Mouse (Mus musculus): ENCODE measurements at regions not wholly inside any gene's neighbourhood (a gene's known extent, or its start where the extent isn't known, plus 50 kb on each side); places are given as distances from the start of the nearest gene placed in this dataset.
"Not testable (repeated sequence)": the region's sequence is repeated elsewhere in the genome, so short reads cannot be mapped to it uniquely, and the experiment has no call there.

DNA sequence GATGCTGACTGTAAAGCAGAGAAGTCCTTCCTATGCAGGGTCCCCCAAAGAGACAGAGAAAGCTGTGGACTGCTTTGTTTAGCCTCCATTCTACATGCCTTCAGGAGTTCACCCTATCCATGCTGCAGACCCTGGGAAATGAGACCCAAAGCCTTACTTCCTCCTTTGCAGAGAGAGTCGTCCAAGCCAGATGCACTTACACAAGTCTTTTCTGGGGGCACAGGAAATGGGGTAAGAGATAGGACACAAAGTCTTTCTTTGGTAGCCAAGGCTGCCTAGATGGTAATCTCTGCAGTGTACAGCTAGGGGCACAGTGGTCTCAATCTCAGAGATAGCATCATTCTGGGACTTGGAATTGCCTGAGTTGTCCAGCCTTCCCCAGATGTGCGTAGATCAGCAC is 448.1 kb upstream of the Smim15 start:
- no peak for DNase-seq (ENCODE audit: extremely low spot score)

DNA sequence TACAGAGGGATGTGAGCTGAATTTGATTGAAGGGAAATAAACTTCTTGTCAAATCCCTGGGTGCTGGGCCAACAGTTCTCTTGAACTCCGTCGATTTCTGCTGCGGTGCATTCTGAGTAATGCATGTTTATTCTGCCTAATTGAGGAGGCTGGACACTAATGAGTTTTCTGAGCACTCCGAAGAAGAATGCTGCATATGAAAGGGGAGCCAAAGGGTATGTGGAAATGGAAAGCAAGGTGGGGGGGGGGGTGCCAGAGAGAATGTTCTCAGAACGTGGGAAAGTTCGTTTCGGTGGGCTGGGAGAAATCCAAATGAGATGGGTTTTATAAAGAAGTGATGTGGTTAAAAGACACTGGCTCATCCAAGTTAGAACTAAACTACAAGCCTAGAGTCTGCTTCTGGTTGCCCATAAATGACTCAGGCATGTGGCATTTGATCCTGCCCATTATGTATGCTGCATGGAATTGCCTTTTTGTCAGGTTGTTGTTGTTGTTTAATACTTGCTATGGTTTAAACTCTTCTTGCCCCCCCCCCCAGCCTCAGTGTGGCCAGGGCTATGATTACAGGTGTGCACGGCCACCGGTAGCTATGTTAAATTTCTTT is 455.7 kb upstream of the Smim15 start:
- DNase-seq (ENCODE audit: extremely low spot score) = no peak

DNA sequence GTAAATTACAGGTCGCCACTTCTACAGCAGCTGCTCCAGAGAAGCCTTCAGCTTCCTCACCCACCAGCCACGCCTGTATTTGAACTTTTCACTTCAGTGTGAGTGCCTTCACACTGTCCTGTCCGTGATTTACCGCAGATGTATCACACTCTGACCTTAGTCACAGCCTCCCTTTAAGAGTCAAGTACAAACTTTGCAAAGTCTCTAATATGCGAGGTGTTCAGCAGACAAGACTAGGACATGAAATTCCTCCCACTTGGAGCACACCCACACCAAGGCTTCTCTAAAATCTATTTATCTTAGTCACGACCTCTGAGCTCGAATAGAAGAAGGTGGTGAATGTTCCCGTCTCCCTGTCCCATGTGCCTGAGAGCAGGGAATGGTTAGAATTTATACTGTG is 456.6 kb upstream of the Smim15 start:
- DNase-seq (ENCODE audit: extremely low spot score) = no peak

DNA sequence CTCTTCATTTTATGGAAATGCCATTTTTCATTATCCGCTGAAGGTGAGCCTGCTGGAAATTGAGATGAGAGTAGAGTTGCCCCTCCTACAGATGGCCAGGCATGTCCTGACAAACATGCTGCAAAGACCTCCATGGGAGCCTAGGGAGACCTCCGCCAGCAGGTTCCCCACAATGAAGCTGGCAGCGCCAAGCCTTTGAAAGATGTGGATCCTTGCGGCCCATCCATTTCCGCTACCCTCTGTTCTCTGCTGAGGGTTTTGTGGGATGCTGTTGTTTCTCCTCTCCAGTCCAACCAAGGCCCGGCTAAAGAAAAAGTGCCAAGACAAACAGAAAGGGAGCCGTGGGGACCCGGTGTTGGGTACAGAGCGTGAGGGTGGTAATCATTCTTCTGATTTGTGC is 458.3 kb upstream of the Smim15 start:
- DNase-seq (ENCODE audit: extremely low spot score) = no peak

DNA sequence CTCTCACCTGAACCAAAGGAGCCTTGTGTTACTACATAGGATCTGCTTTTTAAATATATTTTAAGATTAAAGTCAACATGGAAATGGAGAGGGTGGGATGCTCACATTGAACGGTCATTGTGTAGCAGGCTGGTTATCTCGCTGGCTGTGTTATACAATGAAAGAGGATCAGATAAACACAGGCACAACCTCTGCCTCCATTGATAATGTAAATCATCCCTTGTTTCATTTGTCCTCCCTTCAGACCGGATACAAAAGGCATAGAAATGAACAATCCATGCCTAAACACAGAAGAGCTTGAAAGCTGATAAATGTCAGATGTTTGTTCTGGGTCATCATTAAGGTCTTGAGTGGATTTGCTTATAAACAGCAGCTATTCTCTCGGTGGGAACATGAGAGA is 458.9 kb upstream of the Smim15 start:
- DNase-seq (ENCODE audit: extremely low spot score) = no peak

DNA sequence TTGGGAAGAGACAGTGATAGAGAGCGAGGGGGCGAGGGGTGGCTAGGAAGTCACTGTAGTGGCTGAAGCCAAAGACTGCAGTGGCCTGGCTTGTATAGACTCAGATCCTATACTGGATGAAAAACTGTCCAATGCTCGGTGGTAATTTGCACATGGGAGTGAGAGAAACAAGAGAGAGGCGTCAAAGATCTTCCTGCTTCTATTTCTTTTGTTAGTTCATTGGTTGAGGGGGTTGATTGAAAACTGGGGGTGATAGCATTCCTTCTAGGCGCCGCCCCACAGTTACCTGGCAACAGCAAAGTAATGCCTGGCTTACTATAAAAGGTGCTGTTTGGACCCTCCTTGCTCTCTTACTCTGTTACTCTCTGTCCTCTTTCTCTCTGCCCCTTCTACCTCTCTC is 465.3 kb upstream of the Smim15 start:
- no peak for DNase-seq (ENCODE audit: extremely low spot score)

DNA sequence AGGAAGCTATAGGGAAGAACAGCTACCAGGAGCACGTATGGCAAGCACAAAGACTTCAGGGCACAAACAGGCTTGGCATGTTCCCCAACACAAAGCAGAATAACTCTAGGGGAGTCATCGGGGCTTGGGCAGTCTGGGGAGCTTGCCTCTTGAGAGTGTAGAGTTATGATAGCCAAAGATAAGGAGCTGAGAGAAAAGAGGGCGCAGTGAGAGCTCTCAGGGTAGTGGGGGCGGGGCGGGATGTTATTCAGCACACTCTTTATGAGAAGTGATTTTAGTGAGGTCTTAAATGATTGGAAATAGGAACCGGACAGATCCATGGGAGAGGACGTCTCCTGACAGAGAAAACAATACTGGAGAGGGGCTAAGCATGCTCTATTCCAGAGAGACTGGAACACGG is 466.4 kb upstream of the Smim15 start:
- DNase-seq (ENCODE audit: extremely low spot score) = no peak

DNA sequence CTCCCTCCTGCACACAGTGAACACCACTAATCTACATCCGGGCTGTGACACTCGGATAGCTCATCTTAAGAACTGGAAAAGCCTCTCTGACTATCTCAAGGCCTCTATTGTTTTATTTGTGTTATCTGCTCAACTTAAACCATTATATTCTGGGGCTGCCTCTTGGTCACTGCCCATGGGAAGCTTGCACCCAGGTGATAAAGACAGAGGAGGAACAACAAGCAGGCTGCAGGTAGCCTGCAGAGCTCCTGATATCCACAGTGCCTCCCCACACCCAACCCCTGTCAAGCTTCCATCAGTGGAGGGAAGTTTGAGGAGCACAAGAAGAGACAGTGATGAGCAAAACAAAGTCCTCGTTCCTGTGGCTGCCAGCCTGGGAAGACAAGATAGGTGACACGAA is 467.0 kb upstream of the Smim15 start:
- DNase-seq (ENCODE audit: extremely low spot score) = no peak

DNA sequence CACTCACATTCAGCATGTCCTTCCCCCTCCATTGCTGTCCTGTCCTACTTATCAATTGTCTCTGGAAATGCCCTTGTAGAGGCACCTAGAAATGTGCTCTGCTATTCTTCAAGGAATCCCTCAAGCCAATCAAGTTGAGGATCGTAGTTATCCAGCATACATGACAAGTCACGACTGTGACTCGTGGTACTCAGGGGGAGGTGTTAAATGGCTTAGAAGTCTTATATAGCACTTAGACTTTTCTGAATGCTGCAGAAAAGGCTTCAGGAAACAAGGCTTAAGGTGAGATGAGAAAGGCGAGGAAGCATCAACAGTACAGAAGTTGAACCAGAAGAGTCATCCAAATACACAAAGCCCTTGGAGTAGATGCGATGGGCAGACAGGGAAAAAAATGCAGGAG is 467.5 kb upstream of the Smim15 start:
- no peak for DNase-seq (ENCODE audit: extremely low spot score)

DNA sequence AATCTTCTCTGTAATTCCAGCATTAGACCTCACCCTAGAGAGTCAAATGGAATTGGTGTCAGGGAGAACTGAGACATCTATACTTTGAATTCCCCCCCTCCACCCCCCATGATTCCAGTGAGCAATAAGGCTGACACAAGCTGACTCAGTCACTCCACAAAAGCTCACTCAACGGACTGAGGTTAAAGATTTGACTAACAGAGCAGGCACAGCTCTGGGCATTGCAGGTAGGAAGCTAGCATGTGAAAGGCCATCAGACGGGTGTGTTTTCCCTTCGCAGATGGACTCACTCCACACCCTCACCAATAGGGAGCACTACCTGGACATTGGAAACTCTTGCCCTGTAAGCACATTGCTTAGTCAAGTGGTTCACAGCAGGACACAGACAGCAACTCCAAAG is 469.2 kb upstream of the Smim15 start:
- no peak for DNase-seq (ENCODE audit: extremely low spot score)

DNA sequence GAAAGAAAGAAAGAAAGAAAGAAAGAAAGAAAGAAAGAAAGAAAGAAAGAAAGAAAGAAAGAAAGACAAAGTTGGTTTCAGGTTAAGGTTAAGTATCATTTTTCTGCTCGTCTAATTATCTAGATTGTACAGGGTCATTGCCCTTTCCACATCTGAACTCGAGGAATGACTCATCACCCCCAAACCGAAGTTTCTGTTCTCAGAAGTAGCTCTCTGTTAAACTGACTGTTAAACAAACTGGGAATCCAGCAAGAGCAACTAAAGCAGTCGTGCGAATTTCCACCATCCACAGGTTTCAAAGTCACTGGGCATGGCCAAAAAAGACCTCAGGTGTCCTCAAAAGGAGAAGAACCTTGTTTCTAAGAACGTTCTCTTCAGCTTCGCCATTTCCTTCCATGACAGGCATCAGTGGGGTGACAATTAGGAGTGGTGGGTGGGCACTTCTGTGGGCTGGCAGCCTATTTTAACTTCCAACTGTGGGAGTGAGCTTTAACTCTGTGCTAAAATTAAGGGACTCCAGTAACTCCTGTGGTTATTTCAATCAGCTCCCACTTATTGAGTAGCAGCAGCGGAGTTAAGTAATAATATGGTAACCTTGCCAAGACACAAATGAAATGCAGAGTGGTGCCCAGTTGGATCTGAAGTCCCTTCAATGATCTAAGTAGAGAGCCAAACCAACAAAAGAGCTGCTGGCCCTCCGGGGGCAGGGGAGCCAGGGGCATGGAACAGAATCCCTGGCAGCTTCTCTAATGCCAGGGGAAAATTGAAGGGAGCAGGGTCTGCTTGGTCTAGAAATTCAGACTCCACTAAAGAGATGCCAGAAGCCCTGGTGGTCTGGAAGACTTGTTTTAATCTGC is 470.5 kb upstream of the Smim15 start:
- DNase-seq (ENCODE audit: extremely low spot score) = no peak

DNA sequence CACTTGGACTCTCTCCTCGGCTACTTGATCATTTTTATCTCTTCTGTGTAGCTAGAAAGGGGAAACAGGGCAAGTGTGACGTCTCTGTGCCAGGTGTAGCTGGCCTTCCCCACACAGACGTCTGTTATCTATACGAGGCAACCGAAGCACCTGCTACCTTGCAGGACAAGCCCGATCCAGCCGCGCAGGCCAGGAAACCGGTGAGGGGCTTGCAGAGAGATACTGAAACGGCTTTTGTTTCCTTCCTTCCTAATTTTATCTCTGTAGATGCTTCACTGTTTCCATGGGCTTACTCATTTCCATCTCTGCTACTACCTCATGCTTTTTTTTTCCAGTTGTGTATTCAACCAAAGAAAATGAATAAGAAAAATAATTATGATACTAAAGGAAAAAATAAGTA is 472.7 kb upstream of the Smim15 start:
- DNase-seq (ENCODE audit: extremely low spot score) = no peak

DNA sequence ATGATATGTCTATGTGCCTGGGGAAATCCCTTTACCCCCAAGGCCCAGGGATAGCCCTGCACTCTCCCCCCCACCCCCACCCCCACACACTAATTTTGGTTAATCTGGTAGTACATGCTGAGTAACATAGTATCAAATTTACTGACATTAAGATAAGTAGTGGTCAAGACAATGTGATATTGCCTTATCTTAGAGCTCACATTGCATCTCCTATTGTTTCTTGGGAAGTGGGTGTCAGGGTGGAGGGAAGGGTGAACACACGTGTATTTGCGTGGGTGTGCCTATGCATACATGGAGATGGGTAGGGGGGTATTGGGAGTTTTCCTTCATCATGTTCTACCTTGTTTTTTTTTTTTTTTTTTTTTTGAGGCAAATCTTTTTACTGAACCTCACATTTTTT is 474.8 kb upstream of the Smim15 start:
- DNase-seq (ENCODE audit: extremely low spot score) = no peak

DNA sequence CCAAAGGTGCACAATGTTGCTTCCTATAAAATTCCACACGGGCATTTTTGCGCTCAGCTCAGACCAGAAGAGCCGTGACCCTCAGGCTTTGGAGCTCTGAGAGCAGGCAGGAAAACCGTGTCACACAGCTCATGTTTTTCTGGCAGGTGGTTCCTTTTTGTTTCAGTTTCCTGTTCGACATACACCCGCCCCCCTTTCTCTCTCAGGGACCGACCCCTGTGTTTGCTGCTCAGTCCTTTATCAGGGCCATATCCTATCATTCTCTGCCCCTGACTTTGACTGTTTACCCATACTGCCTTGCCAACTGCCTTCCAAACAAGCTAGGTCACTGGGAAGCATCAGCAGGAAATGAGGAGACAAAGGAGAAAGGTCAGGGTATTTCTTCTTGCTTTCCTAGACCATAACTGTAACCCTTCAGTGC is 475.5 kb upstream of the Smim15 start:
- no peak for DNase-seq (ENCODE audit: extremely low spot score)

DNA sequence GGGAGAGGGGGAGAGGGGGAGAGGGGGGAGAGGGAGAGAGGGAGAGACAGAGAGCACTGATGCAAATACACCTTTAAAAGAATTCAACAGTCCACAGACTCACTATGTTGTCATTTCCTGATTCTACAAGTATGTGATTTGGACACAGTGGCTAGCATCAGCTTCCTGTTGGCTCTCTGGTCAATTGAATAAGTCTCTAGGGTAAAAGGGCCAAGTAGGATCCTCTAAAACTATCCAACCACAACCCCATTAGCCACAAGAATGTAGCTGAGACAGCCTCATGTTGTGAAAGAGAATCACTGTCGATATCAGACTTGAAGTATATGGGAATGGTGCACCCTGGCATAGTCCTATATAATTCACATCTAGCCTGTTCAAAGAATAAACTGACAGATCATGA is 481.8 kb upstream of the Smim15 start:
- no peak for DNase-seq (ENCODE audit: extremely low spot score)

DNA sequence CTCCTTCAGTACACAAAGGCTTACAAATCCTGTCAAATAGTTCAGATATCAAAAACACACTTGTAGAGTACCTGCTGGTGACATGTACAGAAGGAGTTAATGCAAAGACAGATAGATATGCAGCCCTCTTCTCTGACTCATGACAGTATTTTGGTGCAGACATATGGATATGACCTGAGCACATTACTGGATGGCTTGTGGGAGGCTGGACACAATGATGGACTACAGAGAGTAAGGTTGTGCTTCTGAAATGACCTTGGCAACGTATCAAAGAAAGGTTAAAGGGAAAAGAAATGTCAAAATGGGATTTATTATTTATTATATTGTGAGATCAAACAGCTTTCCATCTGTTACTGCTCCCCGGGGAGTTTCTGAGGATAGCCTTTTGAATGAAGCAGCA is 482.7 kb upstream of the Smim15 start:
- no peak for DNase-seq (ENCODE audit: extremely low spot score)

DNA sequence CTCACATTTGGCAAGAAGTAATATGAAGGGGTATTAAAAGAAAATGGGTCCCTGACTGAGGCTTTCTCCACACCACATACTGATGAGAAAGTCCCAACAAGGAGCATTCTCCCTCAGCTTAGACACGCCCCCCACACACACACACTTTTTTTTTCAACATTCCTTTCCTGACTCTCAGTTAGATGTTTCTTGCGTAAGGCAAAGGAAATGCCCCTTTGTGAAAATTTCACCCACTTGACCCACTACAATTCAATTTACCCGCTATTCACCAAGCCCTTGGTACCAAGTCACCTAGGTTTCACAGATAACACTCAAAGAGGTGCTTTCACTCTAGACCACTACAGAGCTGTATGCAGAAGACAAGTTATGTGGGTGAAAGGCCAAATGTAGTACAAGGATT is 488.3 kb upstream of the Smim15 start:
- no peak for DNase-seq (ENCODE audit: extremely low spot score)

DNA sequence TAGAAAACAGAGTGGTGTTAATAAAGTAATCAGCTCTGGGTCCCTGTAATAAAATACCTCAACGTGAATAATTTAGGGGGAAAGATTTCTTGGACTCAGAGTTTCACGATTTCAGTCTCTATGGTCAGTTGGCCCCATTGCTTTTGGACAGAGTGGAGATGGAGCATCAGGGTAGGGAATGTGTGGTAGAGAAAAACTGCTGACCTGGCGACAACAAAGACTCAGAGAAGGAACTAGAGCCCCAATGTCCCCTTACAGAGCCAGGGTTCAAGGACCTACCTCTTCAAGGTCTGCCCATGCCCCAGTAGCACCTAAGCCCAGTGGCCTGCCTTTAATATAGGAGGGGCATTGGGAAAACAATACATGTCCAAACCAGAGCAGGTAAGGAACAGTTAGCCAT is 490.2 kb upstream of the Smim15 start:
- no peak for DNase-seq (ENCODE audit: extremely low spot score)

DNA sequence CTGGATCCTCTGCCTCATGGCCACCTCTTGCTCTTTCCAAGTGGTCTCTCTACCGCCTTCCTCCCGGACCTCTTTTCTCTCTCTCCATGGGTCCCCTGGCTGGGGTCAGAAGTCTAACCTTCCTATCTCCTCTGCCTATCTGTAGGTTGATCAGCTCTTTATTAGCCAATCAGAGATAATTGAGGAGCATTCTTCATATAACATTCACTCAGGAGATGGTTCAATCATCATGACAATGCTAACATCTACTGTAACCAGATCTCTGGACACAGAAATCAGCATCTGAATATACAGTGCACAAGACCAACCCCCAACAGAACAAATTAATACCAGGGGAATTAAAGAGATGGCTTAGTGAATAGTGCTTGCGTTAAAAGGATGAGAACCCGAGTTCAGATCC is 492.1 kb upstream of the Smim15 start:
- no peak for DNase-seq (ENCODE audit: extremely low spot score)

DNA sequence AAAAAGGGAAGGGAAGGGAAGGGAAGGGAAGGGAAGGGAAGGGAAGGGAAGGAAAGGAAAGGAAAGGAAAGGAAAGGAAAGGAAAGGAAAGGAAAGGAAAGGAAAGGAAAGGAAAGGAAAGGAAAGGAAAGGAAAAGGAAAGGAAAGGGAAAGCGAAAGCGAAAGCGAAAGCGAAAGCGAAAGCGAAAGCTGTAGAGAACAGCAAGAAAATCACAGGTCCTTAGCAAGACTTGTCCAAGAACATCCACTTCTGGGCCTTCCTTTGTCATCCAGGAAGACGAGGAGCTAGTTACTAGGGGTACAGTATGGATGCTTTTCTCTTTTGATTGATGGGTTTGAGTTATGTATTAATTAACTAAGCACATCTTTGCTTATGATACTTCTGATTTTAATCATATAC is 494.3 kb upstream of the Smim15 start:
- DNase-seq (ENCODE audit: extremely low spot score) = not testable (repeated sequence)

DNA sequence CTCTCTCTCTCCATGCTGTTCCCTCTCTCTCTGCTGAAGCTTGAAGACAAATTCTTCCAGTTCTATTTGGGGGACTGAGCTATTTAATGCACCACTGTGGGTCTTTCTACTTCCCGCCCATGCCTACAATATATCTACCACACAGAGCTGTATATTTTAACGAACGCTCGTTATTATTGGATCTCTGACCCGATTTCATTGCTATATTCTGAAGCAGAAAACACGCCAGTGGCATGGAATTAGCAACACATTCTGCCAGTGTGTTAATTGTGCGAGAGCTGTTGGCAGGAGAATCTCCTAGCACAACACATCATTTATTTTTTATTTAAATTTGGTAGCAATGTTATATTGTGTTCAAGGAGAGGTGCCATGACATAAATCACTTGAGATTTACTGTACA is 497.2 kb upstream of the Smim15 start:
- DNase-seq (ENCODE audit: extremely low spot score) = no peak

DNA sequence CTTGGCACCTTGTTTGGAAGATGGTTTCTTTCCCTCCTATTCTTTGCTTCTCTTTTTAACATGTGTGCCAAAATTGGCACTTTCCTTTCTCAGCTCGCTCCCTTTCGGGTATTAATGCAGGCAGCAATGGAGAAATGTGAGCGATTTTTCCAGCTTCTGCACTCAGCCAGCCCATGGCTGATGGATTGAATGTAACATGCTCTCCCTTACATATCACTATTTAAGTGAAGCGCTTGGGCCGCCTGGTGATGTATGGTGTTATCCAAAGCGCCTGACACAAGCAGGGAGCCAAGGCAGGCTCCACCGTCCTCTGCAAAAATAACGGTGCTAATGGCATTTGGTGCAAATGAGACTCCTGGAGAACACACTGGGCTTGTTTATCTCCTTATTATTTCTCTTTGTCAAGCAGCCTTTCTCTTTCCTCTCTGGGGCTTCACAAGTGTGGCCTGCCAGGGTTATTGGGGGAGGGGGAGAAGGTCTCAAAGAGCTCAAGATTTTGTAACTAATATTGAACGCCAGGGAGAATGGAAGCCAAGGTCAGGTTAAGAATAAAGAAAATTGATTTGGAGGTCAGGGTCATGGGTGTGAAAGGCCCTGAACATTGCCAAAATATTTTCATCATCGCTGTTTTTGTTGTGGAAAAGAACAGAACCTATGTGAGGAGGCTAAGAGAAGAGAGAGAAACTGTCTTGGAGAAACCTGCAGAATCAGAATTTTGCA is 497.9 kb upstream of the Smim15 start:
- peak; percentile 4 for DNase-seq (ENCODE audit: extremely low spot score)

DNA sequence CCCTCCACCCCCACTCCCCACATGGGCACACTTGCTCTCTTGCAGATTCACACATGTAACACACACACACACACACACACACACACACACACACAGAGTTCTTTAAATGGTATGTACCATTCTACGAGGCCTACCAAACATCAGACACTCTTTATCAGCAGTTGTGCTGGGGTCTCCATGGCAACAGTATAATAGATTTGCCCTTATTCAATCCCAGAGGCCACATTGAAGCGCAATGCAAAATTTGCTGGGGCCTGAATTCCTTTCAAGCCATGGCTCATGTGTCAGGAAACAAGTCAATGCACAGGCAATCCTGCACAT is 502.7 kb upstream of the Smim15 start:
- DNase-seq (ENCODE audit: extremely low spot score) = peak; percentile 41

Measured in embryo, embryonic 9.5 days (tissue).